Mouse (Mus musculus) frontal cortex, postnatal 36 days (tissue): ENCODE data around the gene Rgs3.

Experiments
- DNase-seq, 2 experiments: peaks; one replicate each; pipeline ENCODE4 v3.0.0; 2022; ENCODE audit warnings: low spot score in 2 of 2

The Rgs3 gene

GRCm38 (mm10) chr4:62742885-62743760 lies 183.5 kb downstream of the Rgs3 start:
- DNase-seq: no peak

- no peak for DNase-seq
Measured at GRCm38 (mm10) chr4:62744534-62744956, 184.9 kb downstream of the Rgs3 start.

- no peak for DNase-seq
Measured at GRCm38 (mm10) chr4:62744985-62745638, 185.5 kb downstream of the Rgs3 start.
